Mouse (Mus musculus): ENCODE results near the gene Sestd1. TPM values are rescaled to one million over a fixed set of nuclear protein-coding genes. Genes with fewer than 3 reads are reported as not detected.

Sestd1 gene
- polyA plus RNA-seq, 1 experiment from 2014 or later: 9.7 TPM

GRCm38 (mm10) chr2:77162135-77162534, 118.3 kb downstream of the Sestd1 start:
- Histone ChIP-seq H3K4me3 (no peak overlapping the region), H3K27me3 (no peaks in the 10 kb centered on the region), H3K36me3 (peaks cover 18% of the 10 kb centered on the region; the same call in 1 of the 2 replicates), H3K27ac (no peak overlapping the region), H3K4me2 (no peak overlapping the region), H3K9ac (no peak overlapping the region), H3K4me1 (replicated peaks) (peaks cover 18% of the 10 kb centered on the region), H3K9me3 (replicated peaks) (no peaks in the 10 kb centered on the region)
- no peak for ATAC-seq (replicated peaks; ENCODE audit: insufficient number of reproducible peaks, insufficient read depth, low FRiP score, low read depth)
- WGBS: 77% methylated on average over 3 of the region's 3 CpGs

GRCm38 (mm10) chr2:77157546-77157945, 122.8 kb downstream of the Sestd1 start:
- no peak overlapping the region for H3K4me2 ChIP-seq
- no peak overlapping the region for H3K4me3 ChIP-seq
- H3K27ac ChIP-seq: no peak overlapping the region
- no peaks in the 10 kb centered on the region for H3K9me3 ChIP-seq (replicated peaks)
- 0 out of 2 replicates have a peak, but pooled peaks cover 5% of the 10 kb centered on the region for H3K4me1 ChIP-seq (replicated peaks)
- no peak for ATAC-seq (replicated peaks; ENCODE audit: insufficient number of reproducible peaks, insufficient read depth, low FRiP score, low read depth)
- H3K27me3 ChIP-seq: no peaks in the 10 kb centered on the region
- 93% methylated on average over 4 of the region's 4 CpGs for WGBS
- H3K36me3 ChIP-seq: peaks cover 25% of the 10 kb centered on the region; the same call in 1 of the 2 replicates
- H3K9ac ChIP-seq: no peak overlapping the region

- Histone ChIP-seq H3K4me2 (no peak overlapping the region), H3K9ac (no peak overlapping the region), H3K27me3 (no peaks in the 10 kb centered on the region), H3K36me3 (peaks cover 6% of the 10 kb centered on the region; the same call in 1 of the 2 replicates), H3K9me3 (replicated peaks) (no peaks in the 10 kb centered on the region), H3K27ac (no peak overlapping the region), H3K4me3 (no peak overlapping the region), H3K4me1 (replicated peaks) (peaks cover 15% of the 10 kb centered on the region; the same call in 1 of the 2 replicates)
- ATAC-seq (replicated peaks; ENCODE audit: insufficient number of reproducible peaks, insufficient read depth, low FRiP score, low read depth): no peak
- WGBS: 29% methylated on average over 4 of the region's 4 CpGs
Measured at GRCm38 (mm10) chr2:77154080-77154479, 126.3 kb downstream of the Sestd1 start.

GRCm38 (mm10) chr2:77151255-77151654, 129.1 kb downstream of the Sestd1 start:
- ATAC-seq (replicated peaks; ENCODE audit: insufficient number of reproducible peaks, insufficient read depth, low FRiP score, low read depth): no peak
- Histone ChIP-seq H3K27me3 (no peaks in the 10 kb centered on the region), H3K4me2 (no peak overlapping the region), H3K4me1 (replicated peaks) (peaks cover 27% of the 10 kb centered on the region), H3K4me3 (no peak overlapping the region), H3K36me3 (peaks cover under 1% of the 10 kb centered on the region; the same call in 1 of the 2 replicates), H3K27ac (no peak overlapping the region), H3K9me3 (replicated peaks) (no peaks in the 10 kb centered on the region), H3K9ac (no peak overlapping the region)
- 88% methylated on average over 8 of the region's 8 CpGs for WGBS

GRCm38 (mm10) chr2:77149576-77149975, 130.8 kb downstream of the Sestd1 start:
- no peak for ATAC-seq (replicated peaks; ENCODE audit: insufficient number of reproducible peaks, insufficient read depth, low FRiP score, low read depth)
- WGBS: 69% methylated on average over 2 of the region's 2 CpGs
- H3K9me3 ChIP-seq (replicated peaks): no peaks in the 10 kb centered on the region

GRCm38 (mm10) chr2:77148215-77148614, 132.2 kb downstream of the Sestd1 start:
- Histone ChIP-seq H3K4me3 (no peak overlapping the region), H3K4me1 (replicated peaks) (peaks cover 31% of the 10 kb centered on the region), H3K9ac (no peak overlapping the region), H3K36me3 (no peaks in the 10 kb centered on the region), H3K27ac (no peak overlapping the region), H3K4me2 (no peak overlapping the region), H3K27me3 (no peaks in the 10 kb centered on the region), H3K9me3 (replicated peaks) (no peaks in the 10 kb centered on the region)
- no peak for ATAC-seq (replicated peaks; ENCODE audit: insufficient number of reproducible peaks, insufficient read depth, low FRiP score, low read depth)
- 41% methylated on average over 4 of the region's 4 CpGs for WGBS

More at GRCm38 (mm10) chr2:77149576-77149975, 130.8 kb downstream of the Sestd1 start:
- H3K27ac ChIP-seq: no peak overlapping the region
- H3K27me3 ChIP-seq: no peaks in the 10 kb centered on the region
- H3K4me3 ChIP-seq: no peak overlapping the region
- no peaks in the 10 kb centered on the region for H3K36me3 ChIP-seq
- no peak overlapping the region for H3K9ac ChIP-seq
- no peak overlapping the region for H3K4me2 ChIP-seq
- H3K4me1 ChIP-seq (replicated peaks): peaks cover 29% of the 10 kb centered on the region

GRCm38 (mm10) chr2:77146968-77147367, 133.4 kb downstream of the Sestd1 start:
- Histone ChIP-seq H3K9ac (no peak overlapping the region), H3K4me1 (replicated peaks) (peaks cover 27% of the 10 kb centered on the region), H3K4me2 (no peak overlapping the region), H3K9me3 (replicated peaks) (no peaks in the 10 kb centered on the region), H3K27ac (no peak overlapping the region), H3K27me3 (no peaks in the 10 kb centered on the region), H3K36me3 (no peaks in the 10 kb centered on the region), H3K4me3 (no peak overlapping the region)
- ATAC-seq (replicated peaks; ENCODE audit: insufficient number of reproducible peaks, insufficient read depth, low FRiP score, low read depth): no peak
- 72% methylated on average over 2 of the region's 2 CpGs for WGBS

- no peak overlapping the region for H3K4me2 ChIP-seq
- H3K4me1 ChIP-seq (replicated peaks): peaks cover 27% of the 10 kb centered on the region
- no peaks in the 10 kb centered on the region for H3K36me3 ChIP-seq
- no peak for ATAC-seq (replicated peaks; ENCODE audit: insufficient number of reproducible peaks, insufficient read depth, low FRiP score, low read depth)
- no peak overlapping the region for H3K4me3 ChIP-seq
- H3K9ac ChIP-seq: no peak overlapping the region
- no peak overlapping the region for H3K27ac ChIP-seq
- WGBS: 60% methylated on average over 3 of the region's 3 CpGs
- H3K27me3 ChIP-seq: no peaks in the 10 kb centered on the region
- H3K9me3 ChIP-seq (replicated peaks): no peaks in the 10 kb centered on the region
Measured at GRCm38 (mm10) chr2:77146291-77146690, 134.1 kb downstream of the Sestd1 start.

- Histone ChIP-seq H3K9me3 (replicated peaks) (no peaks in the 10 kb centered on the region), H3K36me3 (no peaks in the 10 kb centered on the region), H3K4me1 (replicated peaks) (peaks cover 20% of the 10 kb centered on the region), H3K27me3 (no peaks in the 10 kb centered on the region), H3K9ac (no peak overlapping the region), H3K4me2 (no peak overlapping the region), H3K27ac (no peak overlapping the region), H3K4me3 (no peak overlapping the region)
- ATAC-seq (replicated peaks; ENCODE audit: insufficient number of reproducible peaks, insufficient read depth, low FRiP score, low read depth): no peak
- WGBS: 80% methylated on average over 6 of the region's 6 CpGs
Measured at GRCm38 (mm10) chr2:77143536-77143935, 136.9 kb downstream of the Sestd1 start.

GRCm38 (mm10) chr2:77138879-77139278, 141.5 kb downstream of the Sestd1 start:
- H3K9me3 ChIP-seq (replicated peaks): no peaks in the 10 kb centered on the region
- WGBS: 62% methylated on average over 6 of the region's 6 CpGs

GRCm38 (mm10) chr2:77134906-77135305, 145.5 kb downstream of the Sestd1 start:
- ATAC-seq (replicated peaks; ENCODE audit: insufficient number of reproducible peaks, insufficient read depth, low FRiP score, low read depth): no peak
- 0 out of 2 replicates have a peak, but pooled peaks cover 4% of the 10 kb centered on the region for H3K36me3 ChIP-seq

More at GRCm38 (mm10) chr2:77138879-77139278, 141.5 kb downstream of the Sestd1 start:
- Histone ChIP-seq H3K4me2 (no peak overlapping the region), H3K4me3 (no peak overlapping the region), H3K36me3 (no peaks in the 10 kb centered on the region), H3K4me1 (replicated peaks) (peaks cover 18% of the 10 kb centered on the region), H3K27me3 (no peaks in the 10 kb centered on the region), H3K9ac (no peak overlapping the region), H3K27ac (no peak overlapping the region)
- no peak for ATAC-seq (replicated peaks; ENCODE audit: insufficient number of reproducible peaks, insufficient read depth, low FRiP score, low read depth)

GRCm38 (mm10) chr2:77133407-77133806, 147.0 kb downstream of the Sestd1 start:
- 88% methylated on average over 1 of the region's 1 CpGs for WGBS
- H3K36me3 ChIP-seq: 0 out of 2 replicates have a peak, but pooled peaks cover 4% of the 10 kb centered on the region
- H3K9ac ChIP-seq: no peak overlapping the region
- H3K4me1 ChIP-seq (replicated peaks): peaks cover 38% of the 10 kb centered on the region
- ATAC-seq (replicated peaks; ENCODE audit: insufficient number of reproducible peaks, insufficient read depth, low FRiP score, low read depth): no peak
- H3K9me3 ChIP-seq (replicated peaks): no peaks in the 10 kb centered on the region
- no peak overlapping the region for H3K4me3 ChIP-seq
- no peak overlapping the region for H3K4me2 ChIP-seq
- H3K27ac ChIP-seq: no peak overlapping the region
- no peaks in the 10 kb centered on the region for H3K27me3 ChIP-seq

More at GRCm38 (mm10) chr2:77134906-77135305, 145.5 kb downstream of the Sestd1 start:
- H3K9ac ChIP-seq: no peak overlapping the region
- H3K27me3 ChIP-seq: no peaks in the 10 kb centered on the region
- peaks cover 35% of the 10 kb centered on the region for H3K4me1 ChIP-seq (replicated peaks)
- no peak overlapping the region for H3K27ac ChIP-seq
- WGBS: 14% methylated on average over 1 of the region's 1 CpGs
- H3K4me2 ChIP-seq: no peak overlapping the region
- H3K9me3 ChIP-seq (replicated peaks): no peaks in the 10 kb centered on the region
- no peak overlapping the region for H3K4me3 ChIP-seq
